Mouse (Mus musculus): Measurements from ENCODE around the gene Tmem243.

GRCm38 (mm10) chr5:9135588-9135987, 35.1 kb downstream of the Tmem243 start:
- TF ChIP-seq CTCF (IDR thresholded peaks at IDR 0.05; ENCODE audit: low read depth, low read length) (no peak), POLR2A (IDR thresholded peaks at IDR 0.05; ENCODE audit: insufficient read depth, low read length) (no peak)
